Mouse (Mus musculus): ENCODE results near the gene Ripor3.

GRCm38 (mm10) chr2:167930975-167931374, 79.4 kb downstream of the Ripor3 start:
- TF ChIP-seq CTCF (IDR thresholded peaks at IDR 0.05; ENCODE audit: low read depth) (no peak), EP300 (optimal IDR thresholded peaks at IDR 0.05) (no peak)

Data from stomach, postnatal 0 days (tissue).